Mouse (Mus musculus) embryonic facial prominence, embryonic 10.5 days (tissue): ENCODE measurements around the gene Tmub2. TPM values are rescaled to one million over a fixed set of nuclear protein-coding genes. Genes with fewer than 3 reads are reported as not detected.

Experiments used
- polyA plus RNA-seq: library from polyadenylated mRNA; unstranded; fragments of >200 nt; fragmentation: Nextera tagmentation; extraction: Ambion mirVana; gene quantifications from 2 replicates; pipeline ENCODE4 v1.2.1, GENCODE M21; 2016

Gene Tmub2
- polyA plus RNA-seq, 1 experiment from 2014 or later = 46.2 TPM

Other genes with a start within 250 kb of the Tmub2 start
- gene Cd300lg, start 243.4 kb upstream of the Tmub2 start, polyA plus RNA-seq = 0.28 and 0.51 TPM in 2 replicates
- 12.5 and 12.9 TPM in 2 replicates for gene Mpp2, start 196.4 kb upstream of the Tmub2 start, polyA plus RNA-seq
- not detected in 2 replicates for gene Ppy, start 183.6 kb upstream of the Tmub2 start, polyA plus RNA-seq
- 0.32 and 0.49 TPM in 2 replicates for gene Pyy, start 177.1 kb upstream of the Tmub2 start, polyA plus RNA-seq
- gene Nags, start 139.4 kb upstream of the Tmub2 start, polyA plus RNA-seq = not detected in 2 replicates
- gene Tmem101, start 128.5 kb upstream of the Tmub2 start, polyA plus RNA-seq = 35.0 and 38.0 TPM in 2 replicates
- gene Lsm12, start 99.6 kb upstream of the Tmub2 start, polyA plus RNA-seq = 145 and 155 TPM in 2 replicates
- gene G6pc3, start 95.3 kb upstream of the Tmub2 start, polyA plus RNA-seq = 38.2 and 39.6 TPM in 2 replicates
- 49.6 and 52.9 TPM in 2 replicates for gene Hdac5, start 54.8 kb upstream of the Tmub2 start, polyA plus RNA-seq
- gene BC030867, start 36.0 kb upstream of the Tmub2 start, polyA plus RNA-seq = 30.1 and 32.4 TPM in 2 replicates
- gene Asb16, start 16.2 kb upstream of the Tmub2 start, polyA plus RNA-seq = 0.09 and 0.10 TPM in 2 replicates
- gene Atxn7l3, start 11.7 kb downstream of the Tmub2 start, polyA plus RNA-seq = 15.6 and 18.2 TPM in 2 replicates
- 94.2 and 96.3 TPM in 2 replicates for gene Ubtf, start 34.8 kb downstream of the Tmub2 start, polyA plus RNA-seq
- gene Slc4a1, start 81.3 kb downstream of the Tmub2 start, polyA plus RNA-seq = 29.7 and 33.8 TPM in 2 replicates
- gene Rundc3a, start 108.5 kb downstream of the Tmub2 start, polyA plus RNA-seq = 10.0 and 11.9 TPM in 2 replicates
- 229 and 241 TPM in 2 replicates for gene Slc25a39, start 123.0 kb downstream of the Tmub2 start, polyA plus RNA-seq
- gene Grn, start 145.4 kb downstream of the Tmub2 start, polyA plus RNA-seq = 79.4 and 87.3 TPM in 2 replicates
- gene Fam171a2, start 162.8 kb downstream of the Tmub2 start, polyA plus RNA-seq = 3.4 and 3.7 TPM in 2 replicates
- 3.9 and 6.5 TPM in 2 replicates for gene Itga2b, start 185.2 kb downstream of the Tmub2 start, polyA plus RNA-seq